Comparison of ENCODE assay signal across 7 mouse cellular contexts in genomic region chr10:63308582-63309366, GRCm38 (mm10).
DNase-seq lines count a peak whose midpoint lies in the region; ATAC-seq and TF ChIP-seq lines count a peak whose summit lies in the region.

No protein-coding gene starts in this region.

- TF ChIP-seq CTCF in small intestine, adult 2 months (IDR thresholded peaks at IDR 0.05; ENCODE audit: extremely low read depth, insufficient read length, insufficient replicate concordance, low read depth, low read length) = peak; percentile 96

- intact Hi-C loops in left cerebral cortex, postnatal 14 days (cut with DNase I) = loop anchor here (5.0 kb wide), 1 partner anchor 156 kb away; no protein-coding TSS in a partner anchor

- peak; percentile 53; the same call in 1 of the 2 replicates for ATAC-seq in intestine, embryonic 14.5 days (replicated peaks; ENCODE audit: low FRiP score, low TSS enrichment, low read depth)
- peak; percentile 78; the same call in 1 of the 2 replicates for ATAC-seq in midbrain, embryonic 11.5 days (ENCODE audit: low FRiP score)

- H3K27me3 ChIP-seq in intestine, embryonic 14.5 days (replicated peaks; ENCODE audit: control insufficient read depth, insufficient read depth, low read length) = no peaks in the 10 kb centered on the region
- H3K27me3 ChIP-seq in midbrain, embryonic 11.5 days (ENCODE audit: control insufficient read depth, insufficient read depth, low read length) = no peaks in the 10 kb centered on the region
- no peaks in the 10 kb centered on the region for H3K27me3 ChIP-seq in small intestine, adult 2 months (ENCODE audit: control insufficient read depth, insufficient read depth, low read length)

- peaks cover 78% of the 10 kb centered on the region for H3K36me3 ChIP-seq in intestine, embryonic 14.5 days (ENCODE audit: control insufficient read depth, insufficient read depth, low read length)
- peaks cover 20% of the 10 kb centered on the region for H3K36me3 ChIP-seq in midbrain, embryonic 11.5 days (ENCODE audit: control insufficient read depth, insufficient read depth, low read length)
- peaks cover 55% of the 10 kb centered on the region for H3K36me3 ChIP-seq in small intestine, adult 2 months (ENCODE audit: control insufficient read depth, insufficient read depth, low read length)

- H3K9ac ChIP-seq in intestine, embryonic 14.5 days (ENCODE audit: low read length) = no peak overlapping the region
- H3K9ac ChIP-seq in midbrain, embryonic 11.5 days (ENCODE audit: low read length) = no peak overlapping the region

- peak; percentile 73 for DNase-seq in adipocyte (ENCODE audit: low spot score)
- DNase-seq in cerebellum, postnatal 36 days = peak; percentile 77 to 81
- peak; percentile 85 for DNase-seq in gastrocnemius, adult 18-20 months (ENCODE audit: low spot score)
- DNase-seq in intestine, embryonic 14.5 days (ENCODE audit: low spot score) = peak; percentile 91
- peak; percentile 88 to 91 for DNase-seq in left cerebral cortex, postnatal 14 days (ENCODE audit: low spot score in 2 of 2)
- DNase-seq in midbrain, embryonic 11.5 days (ENCODE audit: low spot score, missing footprints) = peak; percentile 98

- H3K27ac ChIP-seq in intestine, embryonic 14.5 days (ENCODE audit: low read depth) = no peak overlapping the region
- H3K27ac ChIP-seq in midbrain, embryonic 11.5 days (ENCODE audit: low read depth, low read length) = no peak overlapping the region
- no peak overlapping the region for H3K27ac ChIP-seq in small intestine, adult 2 months (ENCODE audit: insufficient read depth, low read depth, low read length)

- WGBS in intestine, embryonic 14.5 days = 42% methylated on average over 10 of the region's 10 CpGs
- WGBS in midbrain, embryonic 11.5 days = 40% methylated on average over 10 of the region's 10 CpGs
- 41% methylated on average over 10 of the region's 10 CpGs for WGBS in small intestine, adult 2 months

- H3K9me3 ChIP-seq in intestine, embryonic 14.5 days (ENCODE audit: control insufficient read depth, low read length) = no peaks in the 10 kb centered on the region
- no peaks in the 10 kb centered on the region for H3K9me3 ChIP-seq in midbrain, embryonic 11.5 days (ENCODE audit: control insufficient read depth, low read length)

- no peak overlapping the region for H3K4me3 ChIP-seq in intestine, embryonic 14.5 days (ENCODE audit: low read depth, low read length)
- no peak overlapping the region for H3K4me3 ChIP-seq in midbrain, embryonic 11.5 days (ENCODE audit: low read depth, low read length)
- no peak overlapping the region for H3K4me3 ChIP-seq in small intestine, adult 2 months (ENCODE audit: low read depth, low read length)

- H3K4me2 ChIP-seq in intestine, embryonic 14.5 days (ENCODE audit: low read length) = no peak overlapping the region
- no peak overlapping the region for H3K4me2 ChIP-seq in midbrain, embryonic 11.5 days

- no peak for TF ChIP-seq POLR2A in small intestine, adult 2 months (IDR thresholded peaks at IDR 0.05; ENCODE audit: low read depth, low read length)

- no peaks in the 10 kb centered on the region for H3K4me1 ChIP-seq in intestine, embryonic 14.5 days (replicated peaks; ENCODE audit: control insufficient read depth, insufficient read depth, low read length)
- H3K4me1 ChIP-seq in midbrain, embryonic 11.5 days (ENCODE audit: control insufficient read depth, insufficient read depth, low read length) = no peaks in the 10 kb centered on the region
- H3K4me1 ChIP-seq in small intestine, adult 2 months (ENCODE audit: control insufficient read depth, insufficient read depth, insufficient read length, low read length) = no peaks in the 10 kb centered on the region
